Mouse (Mus musculus): ENCODE results near the gene Zfp648. TPM values are rescaled to one million over a fixed set of nuclear protein-coding genes. Genes with fewer than 3 reads are reported as not detected.

The Zfp648 gene
- polyA plus RNA-seq, 1 experiment from 2014 or later = not detected

- Histone ChIP-seq H3K4me2 (replicated peaks; ENCODE audit: low read depth, low read length) (no peak overlapping the region), H3K9ac (replicated peaks; ENCODE audit: low read depth, low read length) (no peak overlapping the region), H3K4me3 (ENCODE audit: low read depth, low read length) (no peak overlapping the region), H3K27me3 (ENCODE audit: control insufficient read depth, insufficient read depth, low read length) (no peaks in the 10 kb centered on the region), H3K36me3 (ENCODE audit: control insufficient read depth, insufficient read depth, low read length) (no peaks in the 10 kb centered on the region), H3K4me1 (ENCODE audit: control insufficient read depth, insufficient read depth, low read length) (no peaks in the 10 kb centered on the region), H3K27ac (ENCODE audit: low read length) (no peak overlapping the region), H3K9me3 (ENCODE audit: control insufficient read depth, low read depth, low read length) (no peaks in the 10 kb centered on the region)
- ATAC-seq (ENCODE audit: insufficient number of reproducible peaks, insufficient read depth, low FRiP score, low read depth) = no peak
- 79% methylated on average over 9 of the region's 9 CpGs for WGBS
Observed at GRCm38 (mm10) chr1:154234814-154235213, 33.8 kb downstream of the Zfp648 start.

- no peak for ATAC-seq (ENCODE audit: insufficient number of reproducible peaks, insufficient read depth, low FRiP score, low read depth)
- Histone ChIP-seq H3K9me3 (ENCODE audit: control insufficient read depth, low read depth, low read length) (no peaks in the 10 kb centered on the region), H3K4me1 (ENCODE audit: control insufficient read depth, insufficient read depth, low read length) (no peaks in the 10 kb centered on the region), H3K36me3 (ENCODE audit: control insufficient read depth, insufficient read depth, low read length) (no peaks in the 10 kb centered on the region), H3K27ac (ENCODE audit: low read length) (no peak overlapping the region), H3K27me3 (ENCODE audit: control insufficient read depth, insufficient read depth, low read length) (no peaks in the 10 kb centered on the region), H3K9ac (replicated peaks; ENCODE audit: low read depth, low read length) (no peak overlapping the region), H3K4me2 (replicated peaks; ENCODE audit: low read depth, low read length) (no peak overlapping the region), H3K4me3 (ENCODE audit: low read depth, low read length) (no peak overlapping the region)
Observed at GRCm38 (mm10) chr1:154238876-154239275, 37.9 kb downstream of the Zfp648 start.

- no peak overlapping the region for H3K4me2 ChIP-seq (replicated peaks; ENCODE audit: low read depth, low read length)
- H3K27ac ChIP-seq (ENCODE audit: low read length) = no peak overlapping the region
- H3K4me1 ChIP-seq (ENCODE audit: control insufficient read depth, insufficient read depth, low read length) = no peaks in the 10 kb centered on the region
- H3K9me3 ChIP-seq (ENCODE audit: control insufficient read depth, low read depth, low read length) = no peaks in the 10 kb centered on the region
- H3K9ac ChIP-seq (replicated peaks; ENCODE audit: low read depth, low read length) = no peak overlapping the region
- no peak for ATAC-seq (ENCODE audit: insufficient number of reproducible peaks, insufficient read depth, low FRiP score, low read depth)
- no peaks in the 10 kb centered on the region for H3K27me3 ChIP-seq (ENCODE audit: control insufficient read depth, insufficient read depth, low read length)
- H3K36me3 ChIP-seq (ENCODE audit: control insufficient read depth, insufficient read depth, low read length) = no peaks in the 10 kb centered on the region
- no peak overlapping the region for H3K4me3 ChIP-seq (ENCODE audit: low read depth, low read length)
- 80% methylated on average over 2 of the region's 2 CpGs for WGBS
Observed at GRCm38 (mm10) chr1:154251186-154251585, 50.2 kb downstream of the Zfp648 start.

DNA sequence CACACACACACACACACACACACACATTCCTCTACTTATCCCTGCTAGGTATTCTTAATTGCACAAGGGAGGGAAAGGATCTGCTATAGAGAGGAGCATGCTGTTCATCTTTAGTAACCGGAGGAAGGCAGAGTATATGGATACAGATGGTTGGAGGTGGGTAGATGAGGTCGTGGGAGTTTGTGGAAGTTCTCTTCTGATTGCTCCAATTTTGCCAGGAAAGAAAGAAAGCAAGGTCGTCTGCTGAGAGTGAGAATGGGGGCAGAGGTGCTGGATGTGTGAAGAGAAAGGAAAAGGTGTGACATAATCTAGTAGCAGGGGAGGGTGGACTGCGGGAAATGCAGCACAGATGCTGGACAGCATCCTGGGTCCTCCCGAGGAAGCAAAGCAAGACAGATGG, 51.8 kb downstream of the Zfp648 start:
- no peaks in the 10 kb centered on the region for H3K9me3 ChIP-seq (ENCODE audit: control insufficient read depth, low read depth, low read length)
- ATAC-seq (ENCODE audit: insufficient number of reproducible peaks, insufficient read depth, low FRiP score, low read depth) = no peak
- H3K36me3 ChIP-seq (ENCODE audit: control insufficient read depth, insufficient read depth, low read length) = no peaks in the 10 kb centered on the region
- no peak overlapping the region for H3K9ac ChIP-seq (replicated peaks; ENCODE audit: low read depth, low read length)
- WGBS = 52% methylated on average over 5 of the region's 5 CpGs
- H3K27ac ChIP-seq (ENCODE audit: low read length) = no peak overlapping the region
- H3K4me1 ChIP-seq (ENCODE audit: control insufficient read depth, insufficient read depth, low read length) = no peaks in the 10 kb centered on the region
- H3K27me3 ChIP-seq (ENCODE audit: control insufficient read depth, insufficient read depth, low read length) = no peaks in the 10 kb centered on the region
- no peak overlapping the region for H3K4me2 ChIP-seq (replicated peaks; ENCODE audit: low read depth, low read length)
- H3K4me3 ChIP-seq (ENCODE audit: low read depth, low read length) = no peak overlapping the region

All from stomach, embryonic 14.5 days (tissue).